Mouse (Mus musculus) testis, adult 2 months (tissue): Measurements from ENCODE around the gene Cnp.

Experiments
- CTCF ChIP-seq: fragments of 200-500 bp; IDR thresholded peaks from 2 replicates; pipeline ENCODE4 v1.5.1; 2012; ENCODE audit warnings: low read depth, mild to moderate bottlenecking, inconsistent platforms, low read length, moderate library complexity; ENCODE audit not compliant: control insufficient read depth, insufficient read depth, insufficient replicate concordance
- POLR2A ChIP-seq: fragments of 200-500 bp; IDR thresholded peaks from 2 replicates; pipeline ENCODE4 v1.6.1; 2012; ENCODE audit warnings: low read depth, mild to moderate bottlenecking, inconsistent platforms, low read length, moderate library complexity; ENCODE audit not compliant: control insufficient read depth

DNA sequence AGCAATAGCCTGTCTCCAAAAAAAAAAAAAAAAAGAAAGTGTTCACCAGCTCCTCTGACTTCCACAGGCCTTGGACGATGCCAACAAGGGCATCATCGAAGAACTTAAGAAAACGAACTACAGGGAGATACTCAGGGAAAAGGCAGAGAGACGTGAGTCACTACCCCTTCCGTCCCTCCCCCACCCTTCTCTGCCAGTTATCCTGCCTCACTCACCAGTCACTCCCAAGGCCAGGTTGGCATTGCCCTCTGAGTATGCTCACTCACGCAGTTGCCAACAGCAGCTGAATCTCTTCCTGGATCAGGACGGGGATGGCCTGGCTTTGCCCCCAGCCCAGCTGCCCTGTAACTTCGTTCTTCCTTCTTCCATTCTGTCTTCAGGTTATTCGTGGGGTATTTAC is 4.9 kb upstream of the Cnp start:
- TF ChIP-seq CTCF (no peak), POLR2A (no peak)
